Mouse (Mus musculus) 3T3-L1 (cell line): ENCODE data around the gene Uqcrc1.

Experiments used
- DNase-seq: peaks from one replicate; pipeline ENCODE4 v3.0.0-alpha.2; 2015; ENCODE audit warnings: low read depth, low spot score

Gene Uqcrc1

GRCm38 (mm10) chr9:108983209-108983608 lies 46.8 kb downstream of the Uqcrc1 start:
- no peak for DNase-seq

- no peak for DNase-seq
These were observed 49.3 kb downstream of the Uqcrc1 start, which contains the start of gene Ucn2 for GRCm38 (mm10) chr9:108985710-108986109. Gene Ucn2, plus strand, starts transcription at chr9:108986010.

DNA sequence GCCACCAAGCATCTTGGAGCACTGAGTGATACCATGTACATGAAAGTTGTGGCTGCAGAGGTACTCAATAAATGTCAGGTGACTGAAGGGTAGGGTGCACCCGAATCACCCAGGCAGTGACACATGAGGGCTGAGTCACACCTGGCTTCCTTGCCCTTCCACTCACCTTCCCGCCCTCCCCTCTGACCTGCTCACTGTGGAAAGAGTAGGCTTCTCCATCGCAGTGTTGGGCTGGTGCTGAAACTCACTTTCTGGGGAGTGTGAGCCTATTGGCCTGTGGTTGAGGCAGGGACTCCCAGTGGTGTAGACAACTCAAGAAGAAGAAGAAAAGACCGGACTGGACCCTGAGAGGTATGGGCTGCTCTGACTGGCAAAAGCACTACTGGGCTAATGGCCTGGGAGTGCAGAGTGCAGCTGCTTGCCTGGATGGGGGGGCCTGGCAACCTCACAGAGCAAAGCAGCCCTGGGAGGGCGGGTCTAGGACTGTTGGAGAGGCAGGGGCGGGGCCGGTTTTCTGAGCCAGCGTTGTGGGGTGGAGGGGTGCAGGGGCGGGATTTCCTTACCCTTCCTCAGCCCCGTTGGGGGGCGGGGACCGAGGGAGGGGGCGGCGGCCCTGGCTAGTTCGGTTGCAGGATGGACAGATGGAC lies 51.4 kb downstream of the Uqcrc1 start:
- DNase-seq = peak; percentile 24

- DNase-seq = peak; percentile 42
These were observed 53.5 kb downstream of the Uqcrc1 start for GRCm38 (mm10) chr9:108989802-108990461.

DNA sequence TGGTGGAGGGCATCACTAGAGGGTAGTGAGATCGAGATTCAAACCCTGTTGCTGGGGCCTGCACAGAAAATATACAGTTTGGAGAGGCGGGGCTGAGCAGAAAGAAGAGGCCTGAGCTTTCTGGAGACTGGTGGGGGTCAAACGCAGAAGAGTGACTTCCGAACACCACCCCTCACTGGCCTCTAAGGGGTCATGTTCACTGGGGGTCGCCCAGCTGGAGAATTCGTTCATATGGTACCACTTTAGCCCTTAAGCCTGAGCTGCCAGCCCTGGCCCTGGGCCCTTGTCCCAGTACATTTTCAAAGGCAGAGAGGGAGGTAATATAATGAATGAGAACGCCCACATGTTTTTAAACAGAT lies 54.0 kb downstream of the Uqcrc1 start:
- DNase-seq = peak; percentile 20

DNA sequence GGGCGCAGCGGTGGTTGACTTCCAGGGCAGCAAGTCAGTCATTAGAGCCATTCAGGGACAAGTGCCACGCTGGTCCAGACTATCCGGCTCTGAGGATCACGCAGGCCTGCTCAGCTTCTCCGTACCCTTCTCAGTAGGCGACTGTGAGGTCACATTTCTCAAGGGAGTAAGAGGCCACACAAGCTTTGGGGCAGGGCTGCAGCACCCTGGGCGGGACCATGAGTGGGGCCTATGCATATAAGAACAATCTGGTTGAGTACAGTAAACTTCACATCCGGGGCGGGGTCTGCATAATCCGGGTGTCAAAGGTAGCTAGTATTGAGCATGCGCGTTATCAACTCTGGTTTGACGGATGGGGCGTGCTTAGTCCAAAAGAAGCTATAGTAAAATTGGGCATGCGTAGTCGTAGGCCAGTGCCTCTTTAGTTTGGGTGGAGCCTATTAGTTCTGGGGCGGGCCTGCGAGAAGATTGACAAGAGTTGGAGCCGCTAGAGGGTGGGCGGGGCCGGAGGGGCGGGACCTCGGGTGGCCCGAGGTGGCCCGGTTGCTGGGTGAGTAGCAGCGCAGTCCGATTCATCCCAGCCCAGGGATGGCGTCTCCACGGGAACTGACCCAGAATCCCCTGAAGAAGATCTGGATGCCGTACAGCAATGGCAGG lies 55.1 kb downstream of the Uqcrc1 start, which contains the start of gene Pfkfb4:
TSS of gene Pfkfb4 (plus strand) at position 351 of the 657 bp plus-strand sequence.
- DNase-seq = peak; percentile 100

DNA sequence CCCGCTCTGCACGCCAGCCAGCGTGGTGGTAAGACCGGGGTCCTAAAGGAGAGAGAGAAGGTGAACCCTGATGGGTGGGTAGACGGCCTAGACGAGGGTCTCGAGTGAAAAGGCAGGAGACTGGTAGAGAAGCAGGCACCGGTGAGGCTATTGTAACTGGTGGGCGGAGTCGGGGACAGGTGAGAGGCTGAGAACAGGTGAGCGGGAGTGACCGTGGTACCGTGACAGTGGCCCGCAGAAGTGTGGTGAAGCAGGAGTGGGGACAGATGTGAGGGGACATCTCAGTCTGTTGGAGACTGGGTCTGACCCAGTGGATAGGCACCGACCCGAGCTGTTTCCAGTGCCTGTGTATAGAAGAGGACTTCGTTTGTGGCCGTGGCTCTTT lies 55.6 kb downstream of the Uqcrc1 start:
- no peak for DNase-seq

GRCm38 (mm10) chr9:108992620-108993361 lies 56.4 kb downstream of the Uqcrc1 start:
- no peak for DNase-seq

DNA sequence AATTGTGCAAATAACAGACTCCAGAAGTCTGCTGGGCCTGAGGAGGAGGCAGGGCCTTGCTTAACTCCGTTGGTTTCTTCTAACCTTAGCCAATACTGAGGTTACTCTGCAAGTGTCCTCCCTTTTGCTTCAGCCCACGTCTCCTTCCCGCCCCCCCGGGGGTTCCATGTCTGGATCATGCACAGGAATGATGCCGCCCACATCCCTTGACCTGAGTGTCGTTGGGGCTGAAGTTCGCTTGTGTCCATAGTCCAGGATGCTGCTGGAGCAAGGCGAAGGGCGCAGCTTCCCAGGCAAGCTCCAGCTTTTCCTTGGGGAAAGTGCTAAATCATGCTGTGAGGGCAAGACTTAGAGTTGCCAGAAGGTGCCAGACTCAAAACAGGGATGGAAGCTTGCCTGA lies 60.0 kb downstream of the Uqcrc1 start:
- DNase-seq = no peak

- no peak for DNase-seq
These were observed 62.1 kb downstream of the Uqcrc1 start for GRCm38 (mm10) chr9:108998287-108999166.

DNA sequence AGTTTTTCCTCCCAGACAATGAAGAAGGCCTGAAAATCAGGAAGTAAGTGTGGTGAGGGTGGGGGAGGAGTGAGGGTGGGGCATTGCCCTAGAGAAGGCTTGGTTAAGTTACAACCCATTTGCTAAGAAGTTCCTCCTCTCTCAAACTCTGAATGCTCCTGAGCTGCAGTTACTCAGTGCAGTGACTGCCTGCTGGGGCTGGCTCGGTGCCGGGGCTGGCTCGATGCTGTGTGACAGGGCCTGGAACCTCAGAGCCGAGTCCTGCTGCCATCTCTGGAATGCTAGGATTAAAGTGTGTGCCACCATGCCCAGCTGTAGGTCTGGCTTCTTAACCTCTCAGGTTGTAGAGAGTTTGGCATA lies 62.7 kb downstream of the Uqcrc1 start:
- no peak for DNase-seq
